Mouse (Mus musculus) cerebellum, adult 2 months (tissue): ENCODE results near the gene Ugt1a2.

ENCODE experiments used
- CTCF ChIP-seq: fragments of 200-500 bp; IDR thresholded peaks from 2 replicates; pipeline ENCODE4 v1.5.1; 2011; ENCODE audit warnings: low read depth, mild to moderate bottlenecking, control low read depth, low read length, moderate library complexity, borderline replicate concordance; ENCODE audit not compliant: insufficient read depth
- POLR2A ChIP-seq: fragments of 200-500 bp; IDR thresholded peaks from 2 replicates; pipeline ENCODE4 v1.6.1; 2011; ENCODE audit warnings: low read length, control low read depth, borderline replicate concordance; ENCODE audit not compliant: insufficient read depth

DNA sequence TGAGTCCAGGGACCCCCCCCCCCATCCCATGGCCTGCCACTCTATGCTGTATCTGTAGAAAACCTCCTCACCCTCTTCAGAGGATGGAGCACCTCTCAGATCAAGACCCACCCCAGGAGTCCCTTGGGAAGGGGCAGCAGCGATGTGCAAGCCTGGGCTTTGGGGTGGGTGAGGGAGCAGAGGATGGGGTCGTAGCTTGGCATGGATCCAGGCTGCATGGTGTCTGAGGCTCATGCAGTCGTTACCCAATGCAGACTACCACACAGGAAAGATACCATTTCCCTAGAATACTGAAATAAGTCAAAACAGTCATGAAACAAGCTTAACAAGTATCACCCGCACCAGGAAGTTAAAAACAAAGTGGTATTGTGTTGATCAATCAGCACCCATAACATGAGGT is 48.3 kb downstream of the Ugt1a2 start:
- no peak for TF ChIP-seq CTCF
- TF ChIP-seq POLR2A, result no peak
